Mouse (Mus musculus) small intestine, adult 2 months (tissue): ENCODE results near the gene Cntnap5a.

Experiments used
- CTCF ChIP-seq: fragments of 200-500 bp; IDR thresholded peaks from 2 replicates; pipeline ENCODE4 v1.5.1; 2012; ENCODE audit warnings: low read depth, mild to moderate bottlenecking, control low read depth, inconsistent platforms, low read length, moderate library complexity, mixed read lengths; ENCODE audit not compliant: insufficient replicate concordance, insufficient read length; ENCODE audit errors: extremely low read depth
- POLR2A ChIP-seq: fragments of 200-500 bp; IDR thresholded peaks from 2 replicates; pipeline ENCODE4 v1.6.1; 2012; ENCODE audit warnings: low read depth, mild to moderate bottlenecking, control low read depth, inconsistent platforms, low read length, moderate library complexity

DNA sequence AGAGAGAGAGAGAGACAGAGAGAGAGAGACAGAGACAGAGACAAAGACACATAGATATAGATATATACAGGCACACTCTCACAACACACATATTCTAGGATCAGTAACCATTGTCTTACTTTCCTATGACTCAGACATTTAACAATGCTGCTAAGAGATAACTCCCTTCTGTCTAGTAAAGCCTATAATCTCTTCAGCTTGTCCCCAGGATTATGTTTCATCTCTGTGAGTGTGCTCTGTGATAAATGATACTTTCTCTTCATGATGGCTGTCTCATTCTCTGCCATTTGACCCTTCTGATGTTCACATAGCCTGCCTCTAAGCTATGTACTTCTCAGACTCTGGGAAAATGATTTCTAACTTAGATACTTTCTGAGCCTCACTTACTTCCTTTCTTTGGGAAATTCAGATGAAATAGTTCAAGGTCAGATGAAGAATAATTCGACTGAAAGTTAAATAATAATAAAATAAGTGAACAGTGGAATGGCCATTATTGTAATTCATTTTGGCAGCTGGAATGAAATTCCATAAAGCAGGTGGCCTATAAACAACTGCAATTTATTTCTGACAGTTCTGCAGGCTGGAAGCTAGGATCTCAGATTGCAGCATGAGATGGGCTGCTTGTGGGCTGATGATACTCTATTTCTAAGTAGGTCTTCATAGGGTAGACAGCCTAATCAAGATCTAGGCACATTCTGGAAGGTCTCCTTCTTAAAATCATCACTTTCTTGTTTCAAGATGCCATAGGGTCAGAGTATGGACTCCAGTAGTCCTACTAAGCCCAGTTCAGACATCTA is 444.1 kb downstream of the Cntnap5a start:
- no peak for TF ChIP-seq POLR2A
- TF ChIP-seq CTCF, result no peak
